In the genomic region with DNA sequence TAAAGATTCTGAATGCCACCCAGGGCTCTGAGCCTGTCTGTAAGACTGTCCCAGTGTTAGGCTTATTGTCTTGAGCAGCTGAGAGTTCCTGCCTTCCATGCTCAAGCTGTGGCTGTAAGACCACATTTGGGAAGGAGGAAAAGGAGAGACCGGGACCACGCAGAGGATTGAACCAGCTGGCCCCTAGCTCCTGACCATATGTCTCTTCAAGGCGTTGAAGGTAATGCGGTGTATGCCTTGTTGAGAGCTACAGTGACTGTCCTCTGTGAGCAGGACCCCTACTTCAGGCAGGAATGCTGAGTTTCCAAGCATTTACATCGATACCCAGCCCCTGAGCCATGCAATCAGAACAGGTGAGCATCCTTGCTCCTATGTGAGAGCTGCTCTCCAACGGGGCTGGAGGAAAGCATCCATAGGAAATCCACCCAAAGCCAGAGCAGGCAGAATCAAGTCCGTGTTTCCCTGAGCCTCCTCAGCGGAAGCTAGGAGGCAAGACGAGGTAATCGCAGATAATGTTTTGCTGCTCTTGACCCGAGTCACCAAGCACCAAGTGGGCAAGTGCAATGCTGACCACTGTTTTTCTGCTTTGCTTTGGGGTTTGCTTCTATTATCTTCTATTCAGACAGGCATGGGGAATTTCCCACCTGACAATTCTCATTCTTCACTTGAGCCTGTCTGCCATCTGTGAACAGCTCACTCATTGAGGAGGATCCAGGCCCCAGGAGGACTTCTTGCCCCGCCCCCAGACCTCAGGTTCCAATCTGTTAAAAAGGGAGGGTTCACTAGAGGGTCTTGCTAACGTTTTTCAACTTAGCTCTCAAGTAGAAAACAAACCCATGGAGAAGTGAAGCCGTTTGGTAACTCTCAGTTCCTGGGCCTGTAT, we compare ENCODE assay signal across 8 mouse cellular contexts. TPM values are rescaled to one million over a fixed set of nuclear protein-coding genes. Genes with fewer than 3 reads are reported as not detected.
DNase-seq lines count a peak whose midpoint lies in the region; ATAC-seq and TF ChIP-seq lines count a peak whose summit lies in the region.

No protein-coding gene starts in this region.

- H3K36me3 ChIP-seq in hindbrain, embryonic 12.5 days: peaks cover 12% of the 10 kb centered on the region

- no peak for DNase-seq in left cerebral cortex, adult 2 months (ENCODE audit: extremely low spot score in 1 of 2, low spot score in 2 of 2)
- no peak for DNase-seq in left cerebral cortex, adult 18-20 months (ENCODE audit: low spot score in 2 of 2)
- DNase-seq in cerebellum, postnatal 10 days: peak; percentile 92 to 95
- peak; percentile 54 for DNase-seq in neural tube, embryonic 10.5 days (ENCODE audit: extremely low spot score, low spot score)
- no peak for DNase-seq in frontal cortex, postnatal 10 days (ENCODE audit: low spot score in 2 of 2)
- no peak for DNase-seq in frontal cortex, postnatal 14 days (ENCODE audit: low spot score in 2 of 2)
- no peak for DNase-seq in kidney, adult 11 months

- H3K9ac ChIP-seq in hindbrain, embryonic 12.5 days: peak overlapping the region; percentile 28

- TF ChIP-seq CTCF in left cerebral cortex, adult 2 months (IDR thresholded peaks at IDR 0.05): no peak

- WGBS in hindbrain, embryonic 12.5 days: 35% methylated on average over 14 of the region's 14 CpGs

- H3K4me2 ChIP-seq in hindbrain, embryonic 12.5 days (replicated peaks): peak overlapping the region; percentile 87

- H3K4me3 ChIP-seq in left cerebral cortex, adult 2 months: peak overlapping the region; percentile 92
- peak overlapping the region; percentile 87 for H3K4me3 ChIP-seq in hindbrain, embryonic 12.5 days

- peak overlapping the region; percentile 100 for H3K27ac ChIP-seq in left cerebral cortex, adult 2 months
- H3K27ac ChIP-seq in hindbrain, embryonic 12.5 days: peak overlapping the region; percentile 79

- no peaks in the 10 kb centered on the region for H3K27me3 ChIP-seq in hindbrain, embryonic 12.5 days

- intact Hi-C loops in left cerebral cortex, adult 2 months (cut with DNase I): loop anchor here (1.0 to 10.0 kb wide), 6 partner anchors 65 to 619 kb away; no protein-coding TSS in a partner anchor

- H3K9me3 ChIP-seq in hindbrain, embryonic 12.5 days (replicated peaks): no peaks in the 10 kb centered on the region

- peaks cover 56% of the 10 kb centered on the region for H3K4me1 ChIP-seq in hindbrain, embryonic 12.5 days

- ATAC-seq in hindbrain, embryonic 12.5 days (ENCODE audit: low FRiP score): peak; percentile 57

RNA-seq across cellular contexts. Expression of gene Nuak1, which starts 3.0 kb away (rescaled TPM):
- total RNA-seq in left cerebral cortex, adult 2 months (2021): 10 to 100 TPM; 72.9 to 87.5 TPM
- 10 to 100 TPM; 87.8 to 89.7 TPM for total RNA-seq in left cerebral cortex, adult 18-20 months (2021)
- 4.6 and 4.9 TPM in 2 replicates for polyA plus RNA-seq in hindbrain, embryonic 12.5 days (2016; fragmentation: Nextera tagmentation; extraction: Ambion mirVana)

Comparison
In these comparisons a context has a peak if more than half of its experiments do, and no peak if none do; other contexts are left out.
1. DNase-seq: peak in cerebellum, postnatal 10 days (2 of 2) and neural tube, embryonic 10.5 days (single experiment); none in left cerebral cortex, adult 2 months (0 of 2), left cerebral cortex, adult 18-20 months (0 of 2), frontal cortex, postnatal 10 days (0 of 2), frontal cortex, postnatal 14 days (0 of 2) and kidney, adult 11 months (single experiment).